Mouse (Mus musculus) neural tube, embryonic 11.5 days (tissue): ENCODE measurements around the gene Unc5c. TPM values are rescaled to one million over a fixed set of nuclear protein-coding genes. Genes with fewer than 3 reads are reported as not detected.
A peak's percentile ranks its signal among the peaks of the same experiment; 100 is the strongest.

Source experiments
- ATAC-seq: fragments of 200-750 bp; cut with Nextera tagmentation; 2 replicates; pipeline ENCODE4 v1.8.0; 2017; ENCODE audit warnings: moderate number of reproducible peaks, mild to moderate bottlenecking, moderate TSS enrichment, moderate library complexity; ENCODE audit not compliant: insufficient read depth, low FRiP score, low TSS enrichment
- DNase-seq: peaks from one replicate; pipeline ENCODE4 v3.0.0-alpha.2; 2015; ENCODE audit warnings: low spot score
- H3K27ac ChIP-seq: fragments of 300-500 bp; sonication (generic); 2 replicates; pipeline ENCODE4 v1.5.1; 2014; ENCODE audit warnings: low read depth, mild to moderate bottlenecking, low read length
- H3K27me3 ChIP-seq: fragments of 300-500 bp; sonication (generic); 2 replicates; pipeline ENCODE4 v1.6.1; 2014; ENCODE audit warnings: mild to moderate bottlenecking, low read length, mixed read lengths; ENCODE audit not compliant: control insufficient read depth, insufficient read depth
- H3K36me3 ChIP-seq: fragments of 300-500 bp; sonication (generic); 2 replicates; pipeline ENCODE4 v1.6.1; 2014; ENCODE audit warnings: mild to moderate bottlenecking, low read length, moderate library complexity, mixed read lengths; ENCODE audit not compliant: control insufficient read depth, insufficient read depth
- H3K4me1 ChIP-seq: fragments of 300-500 bp; sonication (generic); 2 replicates; pipeline ENCODE4 v1.6.1; 2014; ENCODE audit warnings: low read length, mixed read lengths; ENCODE audit not compliant: control insufficient read depth, insufficient read depth
- H3K4me2 ChIP-seq: fragments of 300-500 bp; sonication (generic); 2 replicates; pipeline ENCODE4 v1.6.1; 2014; ENCODE audit warnings: low read depth, mild to moderate bottlenecking, moderate library complexity
- H3K4me3 ChIP-seq: fragments of 300-500 bp; sonication (generic); 2 replicates; pipeline ENCODE4 v1.5.1; 2014; ENCODE audit warnings: low read depth, low read length
- H3K9ac ChIP-seq: fragments of 300-500 bp; sonication (generic); 2 replicates; pipeline ENCODE4 v1.6.1; 2014; ENCODE audit warnings: mild to moderate bottlenecking, low read length
- H3K9me3 ChIP-seq: fragments of 300-500 bp; sonication (generic); 2 replicates; pipeline ENCODE4 v1.6.1; 2016; ENCODE audit warnings: low read length; ENCODE audit not compliant: control insufficient read depth
- WGBS: fragments of 180-500 bp; shearing (Covaris S2); extraction: QIAGEN DNeasy Blood & Tissue Kit; methylation state at CpG from one replicate; pipeline ENCODE4 v1.1.7; 2014; 5-methylcytosine and 5-hydroxymethylcytosine counted together
- polyA plus RNA-seq: library from polyadenylated mRNA; unstranded; fragments of >200 nt; fragmentation: Nextera tagmentation; extraction: Ambion mirVana; gene quantifications from 2 replicates; pipeline ENCODE4 v1.2.1, GENCODE M21; 2014

Unc5c gene
- polyA plus RNA-seq, 1 experiment from 2014 or later: 17.5 TPM

DNA sequence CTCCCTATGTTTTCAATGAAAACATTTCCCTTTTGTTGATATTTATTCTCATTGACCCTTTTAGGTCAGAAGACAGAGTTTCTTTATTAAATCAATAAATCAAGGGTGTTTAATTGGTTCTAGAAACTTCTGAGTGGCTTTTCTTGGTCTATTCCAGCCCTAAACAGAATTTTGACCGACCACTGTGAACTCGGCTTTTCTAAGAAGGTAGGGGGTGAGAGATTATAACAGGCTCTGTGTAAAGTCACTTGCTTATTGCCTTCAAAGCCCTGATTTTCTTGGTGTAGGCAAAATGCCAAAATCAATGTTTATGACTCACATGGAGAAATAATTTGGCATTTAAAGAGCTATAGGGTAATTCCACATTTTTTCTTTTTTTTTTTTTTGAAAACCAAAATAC, 112.4 kb downstream of the Unc5c start:
- WGBS: 55% methylated on average over 2 of the region's 2 CpGs
- Histone ChIP-seq H3K27me3 (peaks cover 15% of the 10 kb centered on the region), H3K4me2 (no peak overlapping the region), H3K4me3 (no peak overlapping the region), H3K27ac (no peak overlapping the region), H3K4me1 (peaks cover 4% of the 10 kb centered on the region; the same call in 1 of the 2 replicates), H3K9ac (no peak overlapping the region), H3K9me3 (no peaks in the 10 kb centered on the region), H3K36me3 (no peaks in the 10 kb centered on the region)
- no peak for ATAC-seq
- DNase-seq: no peak

DNA sequence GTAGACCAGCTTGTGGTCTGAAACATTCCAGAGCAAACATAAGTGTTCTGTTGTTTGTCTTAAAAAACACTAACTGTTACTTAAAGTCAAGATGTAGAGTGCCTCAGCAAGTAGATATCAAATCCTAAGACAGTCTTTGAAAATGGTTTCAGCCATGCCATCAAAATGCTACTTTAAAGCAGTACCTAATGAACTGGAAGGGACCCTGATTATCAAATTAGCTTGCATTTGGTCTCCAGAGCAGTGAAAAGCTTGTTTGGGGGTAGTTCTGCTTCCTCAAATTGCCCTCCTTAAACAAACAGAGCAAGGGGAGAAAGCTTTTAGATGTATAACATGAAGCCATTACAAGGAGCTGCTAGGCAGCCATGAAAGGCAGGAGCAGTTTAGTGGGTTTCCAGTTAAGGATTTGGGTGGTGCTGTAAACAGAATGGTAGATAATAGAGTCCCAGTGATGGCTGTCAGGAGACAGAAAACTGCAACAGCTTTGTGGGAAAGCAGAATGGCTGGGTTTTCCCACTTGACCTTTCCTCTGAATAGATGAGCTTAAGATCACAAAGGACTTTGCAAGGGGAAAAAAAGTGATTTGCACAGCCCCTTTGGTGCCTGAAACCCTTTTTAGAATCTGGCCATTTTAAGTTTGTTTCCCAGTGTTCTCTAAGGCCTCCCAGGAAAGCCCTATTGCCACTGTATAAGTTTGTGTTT, 116.3 kb downstream of the Unc5c start:
- H3K27me3 ChIP-seq: peaks cover 10% of the 10 kb centered on the region
- H3K9me3 ChIP-seq: no peaks in the 10 kb centered on the region
- no peak overlapping the region for H3K9ac ChIP-seq
- peak; percentile 28 for DNase-seq
- H3K4me3 ChIP-seq: no peak overlapping the region
- peaks cover 4% of the 10 kb centered on the region; the same call in 1 of the 2 replicates for H3K4me1 ChIP-seq
- H3K4me2 ChIP-seq: no peak overlapping the region
- ATAC-seq: peak; percentile 78
- no peak overlapping the region for H3K27ac ChIP-seq
- no peaks in the 10 kb centered on the region for H3K36me3 ChIP-seq

DNA sequence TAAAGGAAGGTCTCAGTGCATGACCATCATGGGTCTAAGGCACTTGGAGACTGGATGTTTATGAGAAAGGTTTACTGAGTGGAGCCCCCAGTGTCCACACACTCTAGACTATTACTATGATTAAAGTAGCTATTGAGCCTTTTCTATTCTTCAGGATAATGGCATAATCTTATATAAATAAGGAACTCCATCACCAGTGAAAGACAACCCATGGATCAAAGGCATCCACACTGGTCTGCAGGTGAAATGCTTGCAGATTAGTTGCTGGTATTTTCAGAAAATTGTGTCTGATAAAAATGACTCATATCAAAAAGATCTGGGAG, 116.8 kb downstream of the Unc5c start:
- Histone ChIP-seq H3K36me3 (no peaks in the 10 kb centered on the region), H3K9me3 (no peaks in the 10 kb centered on the region), H3K27ac (no peak overlapping the region), H3K9ac (no peak overlapping the region), H3K27me3 (peaks cover 11% of the 10 kb centered on the region), H3K4me3 (no peak overlapping the region), H3K4me2 (no peak overlapping the region), H3K4me1 (peaks cover 4% of the 10 kb centered on the region; the same call in 1 of the 2 replicates)
- DNase-seq (no peak), ATAC-seq (peak; percentile 68)

DNA sequence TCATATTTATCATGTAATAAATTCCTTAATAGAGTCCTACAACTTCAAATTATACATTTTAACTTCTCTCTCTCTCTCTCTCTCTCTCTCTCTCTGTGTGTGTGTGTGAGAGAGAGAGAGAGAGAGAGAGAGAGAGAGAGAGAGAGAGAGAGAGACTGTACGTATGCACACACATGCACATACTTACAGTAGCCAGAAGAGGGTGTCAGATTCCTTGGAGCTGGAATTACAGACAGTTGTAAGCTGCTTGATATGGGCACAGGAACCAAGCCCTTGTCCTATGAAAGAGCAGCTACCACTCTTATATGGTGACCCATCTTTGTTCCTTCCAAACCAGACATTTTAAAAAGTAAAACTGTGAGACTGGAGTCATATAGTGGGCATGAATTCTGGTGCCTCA, 118.2 kb downstream of the Unc5c start:
- DNase-seq: no peak
- H3K36me3 ChIP-seq: no peaks in the 10 kb centered on the region
- no peaks in the 10 kb centered on the region for H3K9me3 ChIP-seq
- WGBS: 90% methylated on average over 1 of the region's 1 CpGs
- peaks cover 4% of the 10 kb centered on the region; the same call in 1 of the 2 replicates for H3K4me1 ChIP-seq
- no peak overlapping the region for H3K4me2 ChIP-seq
- H3K27me3 ChIP-seq: peaks cover 8% of the 10 kb centered on the region; the same call in 1 of the 2 replicates
- H3K9ac ChIP-seq: no peak overlapping the region
- H3K4me3 ChIP-seq: no peak overlapping the region
- H3K27ac ChIP-seq: no peak overlapping the region
- no peak for ATAC-seq

DNA sequence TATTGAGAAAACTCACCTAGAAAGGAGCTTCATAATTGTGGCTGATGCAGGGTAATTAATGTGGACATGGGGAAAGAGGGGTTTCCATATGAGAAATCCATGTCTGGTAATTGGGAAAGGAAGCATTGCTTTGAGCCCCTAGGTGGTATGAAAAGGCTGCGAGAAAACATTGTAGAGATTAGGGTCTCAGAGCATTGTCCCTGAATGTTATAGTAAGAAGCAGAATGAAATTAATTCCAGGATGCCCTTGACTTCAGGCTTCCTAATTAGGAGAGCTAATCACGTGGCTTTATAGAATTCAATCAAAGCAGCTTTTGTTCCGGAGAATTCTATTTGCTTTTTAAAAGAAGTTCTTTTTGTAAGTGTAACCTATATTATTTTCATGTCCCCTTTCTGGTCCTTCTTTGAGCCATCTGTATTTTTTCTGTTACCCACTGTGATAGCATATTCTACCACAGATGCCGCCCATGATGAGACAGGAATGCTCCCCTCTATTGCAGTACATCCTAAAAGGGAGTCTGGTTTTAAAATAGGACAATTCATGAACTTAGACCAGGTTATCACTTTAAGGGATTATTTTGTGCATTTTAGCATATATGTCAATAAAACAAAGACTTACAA, 124.5 kb downstream of the Unc5c start:
- no peak for ATAC-seq
- DNase-seq: no peak
- Histone ChIP-seq H3K36me3 (no peaks in the 10 kb centered on the region), H3K4me1 (no peaks in the 10 kb centered on the region), H3K9ac (no peak overlapping the region), H3K9me3 (no peaks in the 10 kb centered on the region), H3K27ac (no peak overlapping the region), H3K4me3 (no peak overlapping the region), H3K4me2 (no peak overlapping the region), H3K27me3 (0 out of 2 replicates have a peak, but pooled peaks cover 3% of the 10 kb centered on the region)
- WGBS: 87% methylated on average over 4 of the region's 4 CpGs

DNA sequence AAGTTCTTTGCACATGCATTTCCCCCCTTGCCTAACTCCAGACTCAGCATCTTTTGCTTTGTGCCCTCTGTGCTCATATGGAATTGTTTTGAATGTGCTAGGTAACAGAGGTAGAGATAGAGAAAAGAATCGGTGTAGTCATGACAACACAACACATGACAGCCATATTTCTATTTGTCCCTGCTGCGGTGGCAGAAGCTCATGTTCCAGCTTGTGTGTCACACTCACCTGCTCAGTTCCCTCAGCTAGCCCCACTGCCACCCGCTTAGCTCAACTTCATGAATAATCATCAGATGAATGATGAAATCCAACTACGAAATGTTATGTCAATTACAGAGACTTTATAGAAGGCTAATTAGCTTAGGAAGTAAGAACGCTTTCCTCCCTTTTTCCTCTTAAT, 128.2 kb downstream of the Unc5c start:
- no peaks in the 10 kb centered on the region for H3K9me3 ChIP-seq
- no peak overlapping the region for H3K9ac ChIP-seq
- H3K27ac ChIP-seq: no peak overlapping the region
- no peak overlapping the region for H3K4me3 ChIP-seq
- no peaks in the 10 kb centered on the region for H3K36me3 ChIP-seq
- no peaks in the 10 kb centered on the region for H3K4me1 ChIP-seq
- no peak for DNase-seq
- no peak overlapping the region for H3K4me2 ChIP-seq
- no peaks in the 10 kb centered on the region for H3K27me3 ChIP-seq
- ATAC-seq: no peak
- 83% methylated on average over 5 of the region's 5 CpGs for WGBS

DNA sequence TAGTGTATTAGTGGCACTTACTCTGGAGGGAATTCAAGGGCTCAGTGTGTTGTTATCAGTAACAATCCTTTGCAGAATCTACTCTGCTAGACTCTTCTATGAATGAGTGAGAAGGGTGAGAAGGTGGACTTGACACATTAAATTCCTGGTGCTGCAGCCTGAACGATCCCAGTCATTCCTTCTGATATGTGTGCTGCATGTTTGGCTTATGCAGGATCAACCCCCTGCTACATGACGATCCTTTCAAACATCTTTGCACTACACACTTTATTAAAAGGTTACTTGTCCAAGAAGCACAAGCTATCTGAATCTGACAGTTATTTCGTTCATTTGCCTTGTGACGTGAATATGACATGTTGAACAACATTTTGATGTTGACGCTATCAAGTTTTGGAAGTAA, 129.1 kb downstream of the Unc5c start:
- 90% methylated on average over 5 of the region's 5 CpGs for WGBS
- ATAC-seq (no peak), DNase-seq (no peak)
- Histone ChIP-seq H3K27ac (no peak overlapping the region), H3K4me1 (no peaks in the 10 kb centered on the region), H3K9me3 (no peaks in the 10 kb centered on the region), H3K9ac (no peak overlapping the region), H3K27me3 (no peaks in the 10 kb centered on the region), H3K4me3 (no peak overlapping the region), H3K4me2 (no peak overlapping the region), H3K36me3 (no peaks in the 10 kb centered on the region)

DNA sequence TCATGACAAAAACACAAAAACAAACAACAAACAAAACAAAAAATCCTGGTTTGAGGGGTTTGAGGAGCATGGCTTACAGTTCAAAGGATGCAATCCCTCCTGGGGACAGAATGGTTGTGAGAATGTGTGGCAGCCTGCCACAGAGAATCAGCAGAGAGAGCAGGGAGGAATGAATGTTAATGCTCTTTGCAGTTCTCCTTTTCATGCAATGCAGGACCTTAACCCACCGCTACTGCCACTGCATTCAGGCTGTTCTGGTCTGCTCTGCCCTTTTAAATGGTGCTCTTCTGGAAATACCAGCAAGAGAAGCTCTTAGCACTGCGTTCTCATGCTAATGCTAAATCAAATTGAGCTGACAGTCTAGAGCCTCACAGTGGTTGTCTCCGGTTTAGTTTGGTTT, 130.1 kb downstream of the Unc5c start:
- Histone ChIP-seq H3K9me3 (no peaks in the 10 kb centered on the region), H3K4me3 (no peak overlapping the region), H3K4me1 (no peaks in the 10 kb centered on the region), H3K27ac (no peak overlapping the region), H3K4me2 (no peak overlapping the region), H3K27me3 (no peaks in the 10 kb centered on the region), H3K9ac (no peak overlapping the region), H3K36me3 (no peaks in the 10 kb centered on the region)
- ATAC-seq (no peak), DNase-seq (no peak)
- WGBS: 19% methylated on average over 3 of the region's 3 CpGs

DNA sequence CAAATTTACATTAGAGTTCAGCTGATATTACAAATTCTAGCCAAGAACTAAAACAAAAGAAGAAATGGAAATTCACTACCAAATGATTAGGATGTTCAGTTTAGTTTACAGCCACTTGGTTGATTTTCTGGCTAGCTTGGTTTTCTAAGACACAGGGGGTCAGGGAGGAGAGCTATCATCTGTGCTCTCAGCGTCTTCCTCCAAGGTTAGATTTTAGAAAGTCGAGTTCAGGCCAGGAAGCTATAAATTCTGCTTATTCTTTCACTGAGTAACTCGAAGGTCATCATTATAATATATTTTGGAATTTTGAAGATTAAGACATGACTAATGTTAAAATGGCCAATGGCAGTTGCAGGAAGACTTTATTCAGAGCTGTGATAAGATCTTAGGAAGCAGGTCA, 131.4 kb downstream of the Unc5c start:
- no peak for DNase-seq
- no peaks in the 10 kb centered on the region for H3K9me3 ChIP-seq
- no peak overlapping the region for H3K27ac ChIP-seq
- no peaks in the 10 kb centered on the region for H3K27me3 ChIP-seq
- ATAC-seq: no peak
- H3K4me3 ChIP-seq: no peak overlapping the region
- WGBS: 58% methylated on average over 3 of the region's 3 CpGs
- no peaks in the 10 kb centered on the region for H3K4me1 ChIP-seq
- H3K4me2 ChIP-seq: no peak overlapping the region
- no peak overlapping the region for H3K9ac ChIP-seq
- no peaks in the 10 kb centered on the region for H3K36me3 ChIP-seq
